Mouse (Mus musculus) megakaryocyte-erythroid progenitor cell, adult 5 weeks (primary cell): ENCODE data around the gene Zfp239. TPM values are rescaled to one million over a fixed set of nuclear protein-coding genes. Genes with fewer than 3 reads are reported as not detected.

Source experiments
- polyA plus RNA-seq: library from polyadenylated mRNA; stranded (reverse); fragments of >175 nt; gene quantifications from 2 replicates; pipeline ENCODE4 v1.2.3, GENCODE M21; 2012

The Zfp239 gene
- polyA plus RNA-seq, result 0.78 and 1.5 TPM in 2 replicates

DNA sequence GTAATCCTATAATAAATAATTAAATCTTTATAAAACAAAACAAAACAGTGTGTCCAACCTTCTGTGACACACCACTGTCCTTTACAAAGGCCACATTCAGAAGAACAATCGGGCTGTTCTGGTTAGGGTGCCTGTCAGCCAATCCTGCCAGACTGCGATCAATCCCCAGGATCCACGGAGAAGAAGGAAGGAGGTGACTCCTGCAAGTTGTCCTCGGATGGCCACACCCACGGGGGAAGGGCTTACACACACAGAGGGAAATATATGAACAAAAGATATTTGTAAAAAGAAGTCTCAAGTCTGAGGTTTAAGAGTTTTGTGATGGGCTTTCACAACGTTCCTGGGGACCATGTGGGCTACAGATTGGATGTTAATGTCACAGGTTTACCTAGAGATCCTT is at the start of gene Zfp239:
Gene Zfp239 (plus strand): TSS at position 253 of the 400 bp plus-strand sequence.

DNA sequence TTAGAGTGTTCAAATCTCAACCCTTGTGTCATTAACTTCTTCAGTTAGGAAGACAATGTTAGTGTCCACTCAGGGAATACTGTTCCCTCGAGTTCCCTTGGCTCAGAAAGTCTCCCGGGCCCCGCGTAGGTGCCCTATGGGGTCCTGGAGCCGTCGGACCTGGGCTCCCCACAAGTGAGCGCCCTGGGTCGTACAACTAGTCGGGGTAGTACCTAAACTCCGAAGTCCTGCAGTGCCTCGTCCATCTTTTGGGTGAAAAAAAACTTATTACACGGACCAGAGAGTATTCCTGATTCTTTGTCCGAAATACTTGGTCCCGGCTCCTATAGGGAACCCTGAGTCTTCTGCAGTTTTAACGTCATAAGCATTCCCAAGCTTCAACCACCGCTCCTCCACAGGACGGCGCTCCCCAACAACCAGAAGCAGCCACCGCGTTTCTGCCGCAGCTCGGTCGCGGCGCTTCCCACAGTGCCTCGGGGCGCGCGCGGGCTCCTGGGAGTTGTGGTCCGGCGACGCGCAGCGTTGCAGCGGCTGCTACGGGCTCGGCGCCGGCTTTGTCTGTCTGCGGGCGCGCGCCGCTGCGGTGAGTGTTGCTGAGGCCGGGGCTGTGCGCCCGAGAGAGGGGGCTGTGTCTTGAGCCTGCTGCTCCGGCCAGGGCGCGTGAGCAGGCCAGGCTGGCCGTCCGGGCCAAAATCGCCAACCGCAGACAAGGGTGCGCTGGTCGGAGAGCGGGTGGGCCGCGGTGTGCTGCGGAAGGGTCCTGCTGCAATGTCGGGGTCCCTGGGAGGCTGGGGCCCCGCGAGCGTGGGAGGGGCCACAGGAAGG is 21.0 kb upstream of the Zfp239 start, which contains the start of gene Zfp637:
Gene Zfp637 (plus strand): TSS at position 495 of the 825 bp plus-strand sequence.

DNA sequence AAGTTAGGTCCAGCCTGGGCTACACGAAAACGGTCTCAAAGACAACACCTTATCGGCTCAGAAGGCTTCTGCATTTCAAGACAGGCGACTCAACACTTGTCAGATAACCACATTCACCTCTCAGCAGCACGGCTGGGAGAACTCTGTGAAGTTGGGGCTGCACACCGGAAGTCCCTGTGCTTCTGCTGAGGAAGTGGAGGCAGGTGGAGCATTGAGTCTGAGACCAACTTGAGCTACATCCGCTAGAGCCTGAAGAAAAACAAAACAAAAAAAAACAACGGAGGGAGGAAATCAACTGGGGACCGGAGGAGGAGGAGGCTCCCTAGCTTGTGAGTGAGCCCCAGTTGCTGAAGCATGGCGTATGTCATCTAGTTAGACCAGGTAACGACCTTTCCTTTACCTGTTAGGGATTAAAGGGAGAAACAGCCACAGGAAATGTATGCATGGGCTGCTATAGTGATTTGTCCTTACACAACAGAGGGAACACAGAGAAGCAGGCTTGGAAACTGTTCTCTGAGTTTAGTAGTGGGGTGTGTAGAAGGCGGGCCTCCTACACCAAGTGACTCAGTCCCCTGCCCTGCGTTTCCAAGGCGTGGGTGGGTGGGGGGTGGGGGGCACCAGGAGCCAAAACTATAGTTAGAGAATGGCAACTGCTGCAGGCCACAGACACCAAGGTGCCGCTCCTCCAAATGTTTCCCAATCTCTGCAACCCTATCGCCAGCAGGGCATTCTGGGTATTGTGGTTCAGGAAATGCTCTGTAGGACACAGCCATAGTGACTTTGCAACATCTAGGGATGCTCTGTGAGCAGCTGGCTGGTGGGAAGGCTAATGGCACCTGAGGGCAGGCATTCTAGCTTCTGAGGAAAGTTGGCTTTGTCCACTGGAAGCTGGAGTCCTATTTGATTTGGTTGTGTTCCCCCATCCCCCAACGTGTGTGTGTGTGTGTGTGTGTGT is 38.5 kb downstream of the Zfp239 start, which contains the start of gene Hnrnpf:
Gene Hnrnpf (plus strand): TSS at position 199 of the 955 bp plus-strand sequence.

Other genes with a start within 250 kb of the Zfp239 start
- 17.7 and 18.8 TPM in 2 replicates for gene Zfp637, start 20.9 kb upstream of the Zfp239 start, polyA plus RNA-seq
- 211 and 228 TPM in 2 replicates for gene Hnrnpf, start 38.2 kb downstream of the Zfp239 start, polyA plus RNA-seq
- not detected in 2 replicates for gene Fxyd4, start 75.6 kb downstream of the Zfp239 start, polyA plus RNA-seq
- 0.05 TPM in 1 of 2 replicates, not detected in the other for gene Rasgef1a, start 149.3 kb downstream of the Zfp239 start, polyA plus RNA-seq